Mouse (Mus musculus): ENCODE results near the gene Nemf.

GRCm38 (mm10) chr12:69360655-69360996 is 3.7 kb upstream of the Nemf start:
- no peak for TF ChIP-seq CTCF (IDR thresholded peaks at IDR 0.05; ENCODE audit: extremely low read depth, insufficient read length, insufficient replicate concordance, low read depth, low read length)
- no peak for TF ChIP-seq POLR2A (IDR thresholded peaks at IDR 0.05; ENCODE audit: low read depth, low read length)
